Mouse (Mus musculus): ENCODE data around the gene Lrrc59.
A peak's percentile ranks its signal among the peaks of the same experiment; 100 is the strongest.

Gene Lrrc59

GRCm38 (mm10) chr11:94629199-94629883 is at the start of gene Lrrc59:
Gene Lrrc59, plus strand, starts transcription at chr11:94629767.
- DNase-seq (ENCODE audit: extremely low spot score, low spot score): peak; percentile 97

GRCm38 (mm10) chr11:94580111-94580740 is 49.3 kb upstream of the Lrrc59 start:
- no peak for DNase-seq (ENCODE audit: extremely low spot score, low spot score)

- no peak for DNase-seq (ENCODE audit: extremely low spot score, low spot score)
Observed at GRCm38 (mm10) chr11:94585091-94585490, 44.5 kb upstream of the Lrrc59 start.

GRCm38 (mm10) chr11:94587511-94587910 is 42.1 kb upstream of the Lrrc59 start:
- no peak for DNase-seq (ENCODE audit: extremely low spot score, low spot score)

GRCm38 (mm10) chr11:94596311-94596852 is 33.2 kb upstream of the Lrrc59 start:
- DNase-seq (ENCODE audit: extremely low spot score, low spot score): no peak

- no peak for DNase-seq (ENCODE audit: extremely low spot score, low spot score)
Observed at GRCm38 (mm10) chr11:94597319-94597718, 32.2 kb upstream of the Lrrc59 start.

- no peak for DNase-seq (ENCODE audit: extremely low spot score, low spot score)
Observed at GRCm38 (mm10) chr11:94598437-94599120, 31.0 kb upstream of the Lrrc59 start.

GRCm38 (mm10) chr11:94600447-94600846 is 29.1 kb upstream of the Lrrc59 start:
- DNase-seq (ENCODE audit: extremely low spot score, low spot score): no peak

- DNase-seq (ENCODE audit: extremely low spot score, low spot score): peak; percentile 86
Observed at GRCm38 (mm10) chr11:94601321-94602281, 28.0 kb upstream of the Lrrc59 start, which contains the start of gene Acsf2. Gene Acsf2, minus strand, starts transcription at chr11:94601871.

- DNase-seq (ENCODE audit: extremely low spot score, low spot score): no peak
Observed at GRCm38 (mm10) chr11:94602356-94602955, 27.1 kb upstream of the Lrrc59 start.

GRCm38 (mm10) chr11:94610744-94611740 is 18.5 kb upstream of the Lrrc59 start:
- no peak for DNase-seq (ENCODE audit: extremely low spot score, low spot score)

GRCm38 (mm10) chr11:94614603-94615002 is 15.0 kb upstream of the Lrrc59 start:
- no peak for DNase-seq (ENCODE audit: extremely low spot score, low spot score)

- DNase-seq (ENCODE audit: extremely low spot score, low spot score): no peak
Observed at GRCm38 (mm10) chr11:94615494-94615893, 14.1 kb upstream of the Lrrc59 start.

GRCm38 (mm10) chr11:94617646-94618045 is 11.9 kb upstream of the Lrrc59 start:
- DNase-seq (ENCODE audit: extremely low spot score, low spot score): no peak

- no peak for DNase-seq (ENCODE audit: extremely low spot score, low spot score)
Observed at GRCm38 (mm10) chr11:94620766-94621457, 8.7 kb upstream of the Lrrc59 start.

- no peak for DNase-seq (ENCODE audit: extremely low spot score, low spot score)
Observed at GRCm38 (mm10) chr11:94621458-94621852, 8.1 kb upstream of the Lrrc59 start.

- DNase-seq (ENCODE audit: extremely low spot score, low spot score): no peak
Observed at GRCm38 (mm10) chr11:94622162-94622561, 7.4 kb upstream of the Lrrc59 start.

GRCm38 (mm10) chr11:94629884-94630198 is 274 bp downstream of the Lrrc59 start:
- no peak for DNase-seq (ENCODE audit: extremely low spot score, low spot score)

All from neural tube, embryonic 10.5 days (tissue).